Mouse (Mus musculus) kidney, postnatal 36 days (tissue): ENCODE measurements around the gene Ctnna2.

Source experiments
- DNase-seq, 2 experiments: peaks; one replicate each; pipeline ENCODE4 v3.0.0; 2021 to 2022; ENCODE audit warnings: mixed read lengths in 2 of 2

The Ctnna2 gene

DNA sequence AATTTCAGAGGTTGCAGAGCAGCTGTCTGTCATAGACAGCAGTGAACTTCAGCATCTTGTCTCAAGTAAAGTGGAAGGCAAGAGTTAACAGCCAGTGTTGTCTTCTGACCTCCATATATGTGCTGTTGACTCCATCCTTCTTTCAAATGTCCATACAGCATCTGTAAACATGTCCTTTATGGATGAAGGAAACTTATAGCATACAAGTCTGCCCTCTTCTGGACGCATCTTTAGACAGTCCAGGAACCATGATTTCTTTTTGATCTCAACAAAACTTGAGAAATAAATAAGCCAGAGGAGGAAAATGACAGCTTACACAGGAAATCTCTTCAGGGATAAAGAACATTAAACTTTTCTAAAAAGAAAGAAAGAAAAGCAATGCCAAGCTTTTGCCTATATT, 400.9 kb downstream of the Ctnna2 start:
- no peak for DNase-seq

DNA sequence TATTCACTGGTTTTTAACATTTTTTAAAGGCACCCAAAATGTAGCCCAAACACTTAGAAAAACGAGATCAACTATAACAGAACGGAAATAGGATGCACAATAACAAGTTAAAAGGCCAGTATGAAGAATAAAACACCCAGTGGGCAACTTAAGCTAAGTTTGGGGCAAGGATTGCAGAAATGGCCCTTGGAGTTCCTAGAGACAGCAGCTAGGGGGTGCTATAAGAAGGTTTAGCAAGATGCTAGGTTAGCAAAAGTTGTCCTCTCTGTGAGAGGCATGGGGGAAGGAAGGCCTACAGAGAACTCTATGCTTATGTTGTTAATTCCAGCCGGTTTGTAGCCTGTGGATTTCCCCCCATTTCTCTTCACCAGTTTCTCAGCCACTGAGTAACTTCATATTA, 401.9 kb downstream of the Ctnna2 start:
- DNase-seq: peak in 1 of 2 experiments; percentile 8

DNA sequence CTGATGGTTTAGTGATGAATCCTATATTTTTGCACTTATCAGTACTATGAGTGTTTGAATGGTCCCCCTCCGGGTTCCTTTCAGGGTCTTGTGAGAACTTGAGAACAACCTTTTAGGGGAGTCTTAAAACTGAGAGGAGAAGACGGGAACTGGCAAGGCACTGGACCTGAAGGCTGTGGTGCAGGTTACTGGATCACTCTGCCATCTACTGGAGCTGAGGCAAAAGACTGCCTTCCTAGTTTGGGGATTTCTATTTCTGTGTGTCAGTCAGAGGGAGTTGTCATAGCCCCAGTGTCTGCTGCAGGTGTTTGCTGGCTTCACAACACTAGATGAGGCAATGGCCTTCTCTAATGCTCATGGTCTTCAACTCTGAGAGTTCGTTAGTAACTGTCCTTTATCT, 406.9 kb downstream of the Ctnna2 start:
- DNase-seq: peak; percentile 21 to 45

DNA sequence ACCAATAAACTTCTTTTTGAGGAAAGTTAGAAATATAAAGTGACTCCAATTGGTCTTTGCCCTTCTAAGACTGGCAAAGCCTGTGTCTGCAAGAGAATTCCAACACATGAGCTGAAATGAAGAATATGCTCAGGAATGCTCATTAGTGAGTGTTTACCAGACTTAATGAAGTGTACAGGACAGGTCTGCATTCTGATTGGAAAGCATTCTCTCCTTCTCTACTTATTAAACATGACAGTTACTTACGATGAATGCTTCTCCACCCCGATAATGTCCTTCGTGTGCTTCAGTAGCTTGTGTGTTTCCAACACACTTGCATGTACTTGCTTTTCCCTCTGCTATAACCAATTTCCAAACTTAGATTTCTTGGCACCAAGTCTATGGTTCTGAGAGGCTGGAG, 409.6 kb downstream of the Ctnna2 start:
- DNase-seq: no peak

DNA sequence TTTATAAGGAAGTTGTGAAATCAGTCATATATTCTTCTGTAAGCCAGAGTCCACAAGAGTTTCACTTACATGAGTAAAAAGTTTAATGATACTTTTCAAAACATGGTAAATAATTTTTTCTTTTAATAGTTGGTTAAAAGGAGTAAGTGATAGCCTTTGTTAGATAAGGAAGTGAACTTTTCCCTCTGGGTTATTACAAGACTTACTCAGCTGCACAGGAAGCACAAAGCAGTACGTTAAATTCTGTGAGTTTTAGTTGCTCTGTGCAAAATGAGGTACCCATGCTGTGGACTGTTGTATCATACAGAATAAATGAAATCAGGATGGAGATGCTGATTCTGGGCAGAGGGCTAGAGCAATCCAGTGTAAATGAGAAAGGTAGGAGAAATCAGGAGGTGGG, 423.3 kb downstream of the Ctnna2 start:
- DNase-seq: no peak

DNA sequence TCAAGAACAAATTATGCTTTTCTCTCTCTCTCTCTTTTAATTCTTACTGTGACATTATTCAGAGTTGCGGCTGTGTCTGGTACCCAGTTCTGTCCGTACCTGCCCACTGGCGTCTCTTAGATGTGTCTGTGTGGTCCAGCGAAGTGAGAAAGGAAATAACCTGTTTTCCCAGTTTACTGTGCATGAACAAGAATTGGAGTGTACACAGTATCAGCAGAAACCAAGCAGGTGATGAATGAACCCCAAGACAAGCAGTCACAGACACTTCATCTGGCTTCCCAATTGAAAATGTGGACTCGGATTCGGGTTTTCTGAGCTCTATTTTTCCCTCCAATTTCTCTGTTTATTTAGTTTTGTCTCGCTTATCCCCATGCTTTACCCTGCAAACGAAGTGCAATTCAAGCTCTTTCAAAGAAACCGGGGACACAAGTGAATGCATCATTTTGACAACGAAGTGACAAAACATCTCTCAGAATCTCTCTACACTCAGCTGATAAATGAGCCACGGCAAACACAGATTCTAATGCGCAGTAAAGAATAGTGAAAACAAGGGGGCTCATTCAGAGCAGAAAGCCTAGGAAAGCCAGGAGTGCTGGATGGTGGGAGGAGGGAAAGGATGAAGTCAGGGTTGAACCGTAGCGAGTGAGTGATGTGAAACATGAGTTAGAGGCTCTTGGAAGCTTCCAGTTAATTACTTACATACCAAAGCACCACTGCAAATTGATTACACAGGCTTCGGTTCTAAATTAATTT, 442.3 kb downstream of the Ctnna2 start:
- no peak for DNase-seq

DNA sequence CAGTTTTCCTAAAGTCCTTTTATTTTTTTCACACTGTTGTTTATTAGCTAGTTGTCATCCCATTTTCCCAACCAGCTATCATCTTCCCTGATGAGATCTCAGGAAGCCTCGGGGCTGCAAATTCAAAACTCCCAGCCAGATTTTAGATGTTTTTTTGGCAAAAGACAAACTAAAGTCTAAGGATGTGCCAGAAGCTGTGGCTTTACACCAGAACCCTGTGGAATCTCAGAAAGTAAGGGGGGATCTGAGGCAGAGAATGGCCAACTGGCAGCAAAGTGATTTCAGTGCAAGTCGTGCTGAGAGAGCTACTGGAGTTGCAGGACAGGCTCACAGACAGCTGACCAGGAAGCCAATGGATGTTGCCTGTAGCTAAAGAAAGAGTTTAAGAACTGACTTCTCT, 451.9 kb downstream of the Ctnna2 start:
- no peak for DNase-seq

DNA sequence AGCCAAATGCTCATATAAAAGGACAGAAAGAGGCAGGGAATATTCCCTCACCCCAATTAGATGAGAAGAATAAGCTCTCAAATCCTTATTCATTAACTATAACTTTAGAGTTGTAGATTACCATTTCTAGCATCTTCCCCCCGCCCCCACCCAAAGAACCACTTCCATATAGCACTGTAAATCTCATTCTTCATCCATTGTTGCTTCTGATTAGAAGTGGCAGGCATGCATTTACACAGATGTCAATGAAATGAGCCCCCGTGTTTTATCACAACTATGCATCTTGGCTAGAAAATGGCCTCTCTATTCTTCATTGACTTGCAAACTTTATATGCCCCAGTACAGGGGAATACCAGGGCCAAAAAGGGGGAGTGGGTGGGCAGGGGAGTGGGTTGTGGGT, 457.7 kb downstream of the Ctnna2 start:
- no peak for DNase-seq

DNA sequence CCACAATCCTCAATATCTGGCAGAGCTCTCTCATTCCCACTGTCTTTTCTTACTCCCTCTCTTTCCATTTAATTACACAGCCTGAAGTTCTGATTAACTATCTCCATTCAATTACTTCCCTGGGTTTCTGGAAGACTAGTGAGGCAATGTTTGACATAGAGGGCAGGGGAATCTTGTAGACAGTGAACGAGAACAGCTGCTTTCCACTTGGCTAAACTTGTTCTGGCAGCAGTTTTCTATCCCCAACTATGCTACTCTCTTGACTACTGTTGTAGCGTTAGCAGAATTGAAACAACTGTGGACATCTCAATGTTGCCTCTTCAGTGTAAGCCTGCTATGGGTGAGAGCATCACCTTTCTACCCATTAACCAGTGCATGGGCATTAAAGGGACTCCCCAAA, 463.0 kb downstream of the Ctnna2 start:
- no peak for DNase-seq

DNA sequence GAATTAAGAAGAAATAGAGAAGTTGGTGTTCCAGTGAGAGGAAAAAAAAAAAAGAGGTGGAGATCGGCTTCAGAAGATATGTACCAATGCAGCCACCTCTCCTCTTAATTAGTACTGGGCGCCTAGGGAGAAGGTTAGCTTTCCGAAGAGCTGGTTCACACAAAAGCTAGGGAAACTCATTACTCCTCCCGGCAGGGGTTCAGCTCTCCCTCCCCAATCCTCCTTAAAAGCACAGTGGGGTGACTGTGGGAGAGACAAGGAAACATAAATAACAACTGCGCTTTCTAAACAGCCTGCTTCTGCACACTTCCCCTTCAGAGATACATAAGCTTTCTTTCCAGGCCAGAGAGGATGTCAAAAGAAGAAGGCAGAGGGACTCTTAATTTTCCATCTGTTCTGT, 467.7 kb downstream of the Ctnna2 start:
- no peak for DNase-seq

DNA sequence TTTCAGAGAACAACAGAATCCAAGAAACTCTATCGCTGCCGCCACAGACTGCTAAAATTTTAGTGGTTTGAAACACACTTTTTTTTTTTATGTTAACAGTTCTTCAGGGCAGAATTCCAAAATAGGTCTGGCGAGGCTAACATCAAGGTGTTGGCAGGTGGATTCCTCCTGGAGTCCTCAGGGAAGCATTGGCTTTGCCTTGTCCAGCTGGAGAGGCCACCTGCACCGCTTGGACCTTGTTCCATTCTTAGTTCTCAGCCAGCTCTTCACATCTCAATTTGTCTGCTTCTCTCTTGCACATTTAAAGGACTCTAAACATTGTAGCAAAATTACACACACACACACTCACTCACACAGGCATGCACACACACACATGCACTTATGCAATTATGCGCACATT, 487.8 kb downstream of the Ctnna2 start:
- no peak for DNase-seq

DNA sequence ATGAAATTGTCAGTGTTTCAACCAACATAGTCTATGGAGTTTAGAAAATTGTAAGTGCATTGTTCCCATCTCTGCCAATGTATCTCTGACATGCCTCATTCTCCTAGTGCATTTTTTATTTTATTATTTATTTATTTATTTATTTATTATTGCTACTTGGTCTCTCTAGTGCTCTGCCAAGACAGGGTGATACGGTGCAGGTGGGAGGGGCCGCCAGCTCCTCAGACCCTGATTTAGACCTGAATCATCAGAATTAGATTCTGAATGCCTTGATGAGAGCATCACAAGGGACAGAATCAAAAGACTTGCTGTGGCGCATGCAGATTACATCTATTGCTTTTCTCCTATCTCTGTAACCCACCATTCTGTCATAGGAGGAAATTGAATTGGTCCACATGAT, 492.8 kb downstream of the Ctnna2 start:
- no peak for DNase-seq

DNA sequence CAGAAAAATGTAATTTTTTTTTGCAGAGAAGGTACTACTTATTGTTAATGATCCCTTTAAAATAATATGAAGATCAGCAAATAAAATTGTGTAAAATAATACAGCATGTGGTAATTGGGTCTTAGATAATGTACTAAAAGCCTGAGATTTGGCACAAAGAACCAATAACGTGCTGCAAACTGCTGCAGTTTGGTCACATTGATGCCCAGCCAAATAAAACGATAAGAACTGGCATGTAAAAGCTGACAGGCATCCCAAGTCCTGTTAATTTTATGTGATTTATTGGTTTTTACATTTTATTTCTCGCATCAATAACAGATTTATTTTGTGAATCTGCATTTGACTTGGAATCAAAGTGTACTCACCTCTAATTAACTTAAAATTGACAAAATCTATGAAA, 497.4 kb downstream of the Ctnna2 start:
- no peak for DNase-seq

DNA sequence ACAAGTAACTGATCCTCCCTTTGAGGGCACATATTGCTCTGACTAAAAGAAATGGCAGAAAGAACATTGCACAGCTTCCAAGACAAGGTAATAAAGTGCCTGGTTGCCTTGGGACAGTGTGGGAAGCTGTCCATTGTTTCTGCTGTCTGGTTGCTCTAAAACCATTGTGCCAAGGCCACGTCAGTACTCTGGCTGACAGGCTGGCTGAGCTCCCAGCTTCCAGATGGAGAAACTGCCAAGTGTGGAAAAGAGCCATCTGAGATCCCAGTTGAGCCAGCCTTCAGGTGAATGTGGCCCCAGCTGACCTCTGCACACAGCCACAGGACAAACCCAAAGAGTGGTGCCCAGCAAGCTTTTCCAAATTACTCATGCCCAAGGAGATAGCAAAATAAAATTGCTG, 504.1 kb downstream of the Ctnna2 start:
- peak; percentile 40 to 70 for DNase-seq

DNA sequence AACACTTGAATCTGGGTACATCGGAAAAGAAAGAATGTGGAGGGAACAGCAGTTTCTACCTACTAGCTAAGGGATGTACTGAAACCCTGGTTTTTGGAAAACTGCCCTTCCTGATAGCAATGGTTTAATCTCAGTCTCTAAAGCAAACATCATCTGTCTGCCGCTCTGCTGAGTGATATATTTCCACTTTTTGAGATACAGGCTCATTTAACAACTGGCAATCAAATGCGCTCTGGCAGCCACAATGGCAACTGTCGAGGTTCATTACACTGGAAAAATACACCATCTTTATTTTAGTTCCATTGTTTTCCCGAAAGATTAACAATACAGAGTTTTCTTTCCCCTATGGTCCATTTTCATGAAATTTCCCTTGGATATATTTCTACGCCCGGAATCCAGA, 506.2 kb downstream of the Ctnna2 start:
- DNase-seq: no peak

DNA sequence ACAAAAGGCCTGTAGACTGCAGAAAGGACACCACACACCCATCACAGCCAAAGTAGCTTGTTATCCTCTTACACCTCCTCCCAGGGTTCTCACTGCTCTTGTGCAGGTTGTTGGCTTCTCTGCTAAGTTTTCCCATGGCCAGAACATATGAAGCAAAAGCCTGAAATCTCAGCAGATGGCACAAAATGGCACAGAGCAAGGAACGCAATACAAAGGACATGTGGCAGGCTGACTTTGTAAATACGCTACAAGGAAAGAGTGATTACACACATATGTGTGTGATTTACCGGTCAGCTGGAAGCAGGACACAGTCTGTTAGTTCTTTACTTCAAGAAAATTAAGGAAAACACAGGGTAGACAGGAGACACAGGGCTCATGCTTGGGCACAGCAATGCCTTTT, 511.4 kb downstream of the Ctnna2 start:
- no peak for DNase-seq

DNA sequence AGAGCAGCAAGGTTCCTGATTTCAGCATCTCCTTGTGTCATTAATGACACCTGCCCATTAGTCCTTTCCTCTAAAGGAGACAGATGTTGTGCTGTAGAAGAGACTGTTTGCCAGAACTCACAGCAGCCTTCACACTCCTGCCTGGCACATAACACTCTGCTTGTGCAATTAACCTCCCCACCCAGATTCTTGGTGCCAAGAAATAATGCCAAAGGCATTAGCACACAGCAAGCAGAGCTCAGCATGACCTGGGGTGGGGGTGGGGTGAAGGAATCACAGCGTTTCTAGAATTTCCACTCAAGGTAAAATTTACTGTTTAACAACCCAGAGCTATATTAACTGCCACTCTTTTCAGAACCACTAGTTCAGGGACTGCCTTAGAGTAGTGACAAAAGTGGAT, 516.8 kb downstream of the Ctnna2 start:
- peak; percentile 3 to 16 for DNase-seq

DNA sequence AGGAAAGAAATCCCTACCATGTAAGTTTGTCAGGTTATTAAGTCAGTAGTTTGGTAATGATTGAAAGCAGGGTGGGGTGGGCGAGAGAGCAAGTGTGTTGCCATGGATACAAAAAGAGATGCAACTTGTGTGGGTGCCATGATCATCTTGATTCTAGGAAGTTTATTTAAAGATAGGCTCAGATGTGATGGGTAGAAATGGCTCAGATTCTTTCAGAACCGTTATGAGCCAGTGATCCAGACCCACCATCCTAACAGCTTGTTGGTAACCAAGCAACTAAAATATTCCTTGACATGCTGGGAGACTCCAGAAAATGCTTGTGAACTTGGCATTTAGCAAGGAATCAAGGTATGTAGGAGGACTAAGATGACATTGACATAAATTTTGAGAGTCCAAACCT, 521.6 kb downstream of the Ctnna2 start:
- DNase-seq: no peak

DNA sequence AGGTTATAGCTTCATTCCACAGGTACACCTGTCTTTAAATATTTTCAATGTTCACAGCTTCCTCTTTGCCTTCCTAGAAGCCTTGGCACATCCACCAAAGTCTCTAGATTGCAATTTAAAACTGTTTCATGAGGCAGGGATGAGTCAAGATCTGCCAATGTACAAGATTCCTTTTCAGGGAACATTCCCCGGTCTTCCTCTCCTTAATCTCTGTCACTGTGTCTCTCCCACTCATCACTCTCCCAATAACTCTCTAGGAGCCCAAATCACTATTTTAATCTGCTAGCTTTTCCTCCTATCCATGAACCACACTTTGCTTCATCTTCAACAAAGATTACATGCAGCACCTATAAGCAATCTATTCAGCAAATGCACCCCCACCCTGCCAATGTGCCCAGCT, 532.6 kb downstream of the Ctnna2 start:
- no peak for DNase-seq

DNA sequence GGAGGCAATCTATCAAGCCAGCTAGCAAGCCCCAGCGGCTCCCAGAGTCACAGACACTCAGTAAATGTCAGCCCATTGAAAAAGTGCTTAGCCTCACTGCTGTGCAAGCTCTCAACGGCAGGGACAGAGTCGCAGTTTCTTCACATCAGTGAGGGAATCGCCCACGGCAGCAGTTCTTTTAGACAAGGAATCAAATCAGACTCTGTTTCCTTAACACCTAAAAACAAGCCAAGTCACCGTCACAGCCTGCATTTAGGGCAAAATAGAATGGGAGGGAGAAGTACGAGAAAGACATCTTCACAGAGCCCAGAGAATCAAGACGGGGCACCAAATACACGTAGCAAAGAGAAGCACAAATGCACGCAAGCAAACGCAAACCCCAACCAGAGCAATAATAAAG, 535.6 kb downstream of the Ctnna2 start:
- no peak for DNase-seq

DNA sequence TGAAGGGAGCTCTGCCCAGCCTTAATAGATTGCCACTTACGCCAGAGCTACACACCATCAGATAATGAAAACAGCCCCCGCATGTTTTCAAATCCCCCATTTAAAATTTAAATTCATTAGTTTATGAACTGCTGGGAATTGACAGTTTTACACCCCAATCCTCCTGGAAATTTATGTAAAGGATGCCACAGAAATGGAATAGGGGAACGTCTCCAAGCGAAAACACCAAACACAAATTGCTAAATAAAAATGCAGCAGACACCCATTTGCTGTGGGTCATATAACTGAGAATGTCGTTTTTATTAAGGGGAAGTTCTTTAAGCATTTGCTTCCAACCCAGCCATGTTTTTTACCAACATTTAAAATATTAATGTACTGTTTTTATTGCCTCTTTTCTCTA, 538.4 kb downstream of the Ctnna2 start:
- no peak for DNase-seq

DNA sequence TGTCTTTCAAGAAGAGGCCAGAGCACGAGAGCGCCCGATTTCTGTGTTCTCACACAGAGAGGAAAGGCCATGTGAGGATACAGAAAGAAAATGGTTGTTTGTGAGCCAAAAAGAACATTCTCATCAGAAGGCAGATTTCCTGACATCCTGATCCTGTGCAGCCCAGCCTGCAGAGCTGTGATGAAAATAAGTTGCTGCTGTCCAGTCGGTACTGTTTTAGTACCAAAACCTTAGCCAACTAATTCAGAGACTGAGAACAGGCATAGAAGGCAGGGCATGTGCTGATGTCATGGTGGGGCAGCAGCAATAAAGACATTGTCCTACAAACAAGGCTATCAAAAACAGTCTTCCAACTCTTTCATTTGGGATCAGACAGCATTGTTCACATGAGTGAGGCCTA, 549.1 kb downstream of the Ctnna2 start:
- DNase-seq: peak in 1 of 2 experiments; percentile 1

DNA sequence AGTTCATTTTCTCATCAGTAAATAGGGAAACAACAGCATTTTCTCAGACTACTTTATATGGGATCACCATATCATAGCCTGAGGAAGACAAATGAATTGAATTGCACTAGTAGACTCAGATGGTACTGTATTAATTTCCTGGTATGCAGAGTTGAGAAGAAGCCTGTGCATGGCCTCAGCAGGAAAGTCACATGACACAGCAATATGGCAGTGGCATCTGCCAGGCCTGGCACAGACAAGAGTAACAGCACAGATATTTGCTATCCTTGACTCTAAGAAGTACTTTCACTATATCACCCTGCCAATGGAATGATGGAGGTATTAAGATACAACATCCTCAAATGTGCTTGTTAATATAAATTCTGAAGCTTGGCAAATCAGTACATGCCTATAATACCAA, 553.8 kb downstream of the Ctnna2 start:
- DNase-seq: no peak

DNA sequence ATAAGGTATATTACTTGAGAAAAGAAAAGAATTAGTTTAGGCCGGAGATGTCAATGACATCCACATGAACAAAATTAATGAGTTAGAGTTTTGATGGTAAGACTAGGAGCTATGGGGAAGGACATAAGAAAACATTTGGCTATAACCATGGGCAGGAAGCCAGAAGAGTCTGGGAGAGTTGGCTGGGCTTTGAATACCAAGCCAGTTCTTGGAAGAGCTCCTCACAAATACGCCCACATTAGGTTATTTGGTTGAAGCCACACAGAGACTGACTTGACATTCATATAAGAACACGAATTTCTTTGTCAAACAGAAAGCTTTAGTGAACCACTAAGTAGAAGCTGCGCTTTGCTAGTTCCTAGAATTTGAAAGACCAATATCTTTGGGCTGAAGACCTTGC, 554.7 kb downstream of the Ctnna2 start:
- DNase-seq: no peak

DNA sequence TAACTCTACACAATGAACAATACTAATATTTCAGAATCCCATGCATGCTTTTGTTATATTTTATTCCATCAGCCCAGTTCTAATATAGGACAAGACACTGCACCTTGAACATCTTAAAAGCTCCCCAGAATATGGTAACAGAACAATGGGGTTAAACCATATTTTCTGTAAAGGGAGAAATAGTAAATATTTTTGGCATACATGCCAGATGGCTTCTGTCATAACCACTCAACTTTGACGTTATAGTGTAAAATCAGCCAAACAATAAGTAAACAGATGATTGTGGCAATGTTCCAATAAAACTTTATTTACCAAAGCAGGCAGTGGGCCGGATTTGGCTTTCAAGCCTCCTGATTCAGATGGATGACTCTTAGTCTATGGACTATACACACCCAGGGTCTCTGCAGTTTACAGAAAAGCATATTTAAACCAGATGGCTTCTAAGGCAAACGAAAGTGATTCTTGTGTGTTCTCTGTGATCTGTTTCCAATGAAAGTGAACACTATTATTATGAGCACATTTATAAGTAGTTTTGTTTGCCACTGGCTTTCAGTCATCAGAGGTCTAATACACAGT, 557.8 kb downstream of the Ctnna2 start:
- DNase-seq: no peak
